Mouse (Mus musculus): ENCODE data around the gene Nek3. TPM values are rescaled to one million over a fixed set of nuclear protein-coding genes. Genes with fewer than 3 reads are reported as not detected.
A peak's percentile ranks its signal among the peaks of the same experiment; 100 is the strongest.

Gene Nek3
- total RNA-seq (2017): 5.9 and 9.5 TPM in 2 replicates

DNA sequence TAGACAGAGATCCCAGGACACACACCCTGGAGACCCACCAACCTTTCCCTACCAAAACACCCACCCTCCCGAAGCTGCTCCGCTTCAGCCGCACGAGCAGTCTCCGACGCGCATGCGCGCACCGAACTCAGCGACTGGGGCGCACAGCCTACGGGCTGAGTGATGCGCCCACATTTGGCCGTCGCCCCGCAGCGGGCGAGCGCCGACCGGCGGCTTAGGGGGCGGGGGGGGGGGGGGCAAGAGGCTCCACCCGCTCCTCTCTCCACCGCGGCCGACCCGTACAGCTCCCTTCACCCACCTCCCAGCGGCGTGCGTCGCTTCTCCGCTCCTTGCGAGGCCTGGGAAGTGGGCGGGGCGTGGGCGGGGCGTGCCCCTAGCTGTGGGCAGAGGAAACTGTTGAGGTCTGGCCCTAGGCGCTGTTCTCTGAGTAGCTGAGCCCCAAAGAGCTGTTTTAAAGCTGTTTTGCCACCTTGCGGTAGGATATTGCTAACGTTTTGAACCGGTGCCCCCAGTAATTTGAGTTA lies at the start of gene Nek3:
Gene Nek3 (minus strand): TSS at position 356 of the 524 bp plus-strand sequence.
- ATAC-seq (ENCODE audit: extremely low read depth, insufficient number of reproducible peaks, low FRiP score, poor library complexity, severe bottlenecking): peak; percentile 96

DNA sequence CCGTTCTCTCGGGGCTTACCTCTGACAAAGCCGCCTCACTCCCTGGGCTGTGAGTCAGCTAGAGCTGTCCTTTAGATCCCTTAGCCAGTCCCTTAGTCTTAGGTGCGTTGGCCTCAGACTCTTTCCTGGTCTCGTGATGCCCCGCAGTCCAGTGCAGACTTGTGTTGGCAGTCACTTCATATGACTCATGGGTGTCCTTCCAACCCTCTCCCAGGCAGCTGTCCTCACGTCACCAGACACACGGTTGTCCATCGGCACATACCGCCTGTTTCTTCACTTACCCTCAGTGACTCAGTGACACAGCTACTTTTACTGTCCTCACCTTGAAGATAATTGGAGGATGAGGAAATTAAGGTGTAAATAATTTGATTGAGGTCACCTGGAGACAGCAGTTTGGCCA lies 48.6 kb upstream of the Nek3 start:
- no peak for ATAC-seq (ENCODE audit: extremely low read depth, insufficient number of reproducible peaks, low FRiP score, poor library complexity, severe bottlenecking)

DNA sequence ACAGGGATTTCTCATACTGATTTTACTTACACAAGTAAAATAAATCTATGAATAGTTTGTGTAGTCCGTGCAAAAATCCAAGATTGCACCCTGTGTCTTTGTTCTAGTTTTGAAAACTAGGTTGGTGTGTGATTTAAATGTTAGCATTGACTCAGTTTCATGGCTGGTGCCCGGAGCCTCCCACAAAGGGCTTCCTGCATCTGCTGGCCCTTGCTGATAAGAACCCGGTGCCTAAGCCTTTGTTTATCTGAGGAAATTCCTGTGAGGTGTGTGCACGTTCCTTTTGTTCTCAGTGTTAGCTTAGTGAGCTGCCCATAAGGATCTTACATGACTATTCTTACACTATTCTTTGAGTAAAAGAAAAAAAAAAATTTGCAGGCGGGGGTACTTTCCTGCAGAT lies 42.8 kb upstream of the Nek3 start:
- ATAC-seq (ENCODE audit: extremely low read depth, insufficient number of reproducible peaks, low FRiP score, poor library complexity, severe bottlenecking): no peak

DNA sequence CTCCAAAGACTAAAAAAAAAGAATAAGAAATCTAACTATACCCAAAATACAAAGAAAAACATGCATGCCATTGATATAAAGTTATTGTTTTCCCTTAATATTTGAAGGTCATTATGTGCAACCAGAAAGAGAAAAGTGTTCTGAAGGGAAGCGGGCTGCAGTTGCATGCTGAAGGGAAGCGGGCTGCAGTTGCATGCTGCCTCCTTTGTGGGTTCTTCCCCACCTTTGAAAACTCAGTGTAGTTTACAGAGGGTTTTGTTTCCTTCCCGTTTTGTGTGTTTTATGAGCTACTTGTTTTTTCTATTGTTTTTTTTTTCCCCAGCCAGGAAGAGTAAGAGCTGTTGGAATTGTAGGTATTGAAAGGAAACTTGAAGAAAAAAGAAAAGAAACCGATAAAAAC lies 41.3 kb upstream of the Nek3 start:
- no peak for ATAC-seq (ENCODE audit: extremely low read depth, insufficient number of reproducible peaks, low FRiP score, poor library complexity, severe bottlenecking)

DNA sequence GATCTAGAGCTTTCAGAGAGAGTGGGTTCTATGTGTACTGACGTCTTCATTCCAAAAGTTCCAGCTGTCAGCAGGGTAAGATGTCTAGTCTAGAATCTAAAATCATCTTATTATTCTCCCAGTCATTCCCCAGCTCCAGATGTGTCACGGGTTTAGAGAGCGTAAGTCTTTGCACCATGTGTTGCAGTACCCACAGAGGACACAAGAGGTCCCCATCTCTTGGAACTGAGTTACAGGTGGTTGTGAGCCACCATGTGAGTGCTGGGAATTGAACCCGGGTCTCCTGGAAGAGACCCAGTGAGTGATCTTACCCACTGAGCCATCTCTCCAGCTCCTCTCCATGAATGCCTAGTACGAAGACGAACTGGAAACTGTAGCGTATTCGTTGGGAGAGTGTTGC lies 33.2 kb upstream of the Nek3 start:
- no peak for ATAC-seq (ENCODE audit: extremely low read depth, insufficient number of reproducible peaks, low FRiP score, poor library complexity, severe bottlenecking)

DNA sequence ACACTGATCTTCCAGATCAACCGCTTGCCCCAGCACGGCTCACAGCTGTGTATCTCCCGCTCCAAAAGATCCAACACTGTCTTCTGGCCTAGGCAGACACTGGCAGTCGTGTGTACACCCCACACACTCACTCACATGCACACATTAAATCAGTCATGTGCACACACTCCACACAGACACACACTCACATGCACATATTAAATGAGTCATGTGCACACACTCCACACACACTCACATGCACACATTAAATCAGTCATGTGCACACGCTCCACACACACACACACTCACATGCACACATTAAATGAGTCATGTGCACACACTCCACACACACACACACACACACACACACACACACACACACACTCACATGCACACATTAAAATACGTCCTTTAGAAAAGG lies 31.7 kb upstream of the Nek3 start:
- ATAC-seq (ENCODE audit: extremely low read depth, insufficient number of reproducible peaks, low FRiP score, poor library complexity, severe bottlenecking): no peak

DNA sequence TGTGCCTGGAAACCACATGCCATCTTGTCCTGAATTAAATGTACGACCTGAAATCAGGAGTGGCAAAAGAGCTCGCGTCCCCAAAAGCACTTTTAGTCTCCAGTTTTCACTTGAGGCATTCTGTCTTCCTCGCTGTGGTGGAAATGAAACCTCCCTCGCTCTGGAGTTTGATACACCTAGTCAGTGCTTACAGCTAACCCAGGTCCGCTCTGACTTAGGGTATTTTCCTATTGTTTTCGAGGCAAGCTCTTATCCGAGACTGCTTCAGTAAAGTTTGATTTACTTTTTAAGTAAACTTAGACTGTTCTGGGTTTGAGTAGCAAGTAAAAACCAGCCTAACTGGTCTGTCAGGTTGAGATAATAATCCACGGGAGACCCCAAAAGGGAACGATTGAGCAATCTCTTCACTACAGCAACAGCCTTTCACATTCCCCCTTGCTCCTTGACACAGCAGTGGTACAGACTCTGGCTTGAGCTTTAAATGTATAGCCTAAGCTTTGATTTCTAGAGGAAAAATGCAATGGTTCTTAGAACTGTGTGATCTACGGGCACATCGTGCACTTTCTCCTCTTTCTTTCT lies 27.3 kb upstream of the Nek3 start:
- ATAC-seq (ENCODE audit: extremely low read depth, insufficient number of reproducible peaks, low FRiP score, poor library complexity, severe bottlenecking): no peak; the same call in 1 of the 2 replicates

DNA sequence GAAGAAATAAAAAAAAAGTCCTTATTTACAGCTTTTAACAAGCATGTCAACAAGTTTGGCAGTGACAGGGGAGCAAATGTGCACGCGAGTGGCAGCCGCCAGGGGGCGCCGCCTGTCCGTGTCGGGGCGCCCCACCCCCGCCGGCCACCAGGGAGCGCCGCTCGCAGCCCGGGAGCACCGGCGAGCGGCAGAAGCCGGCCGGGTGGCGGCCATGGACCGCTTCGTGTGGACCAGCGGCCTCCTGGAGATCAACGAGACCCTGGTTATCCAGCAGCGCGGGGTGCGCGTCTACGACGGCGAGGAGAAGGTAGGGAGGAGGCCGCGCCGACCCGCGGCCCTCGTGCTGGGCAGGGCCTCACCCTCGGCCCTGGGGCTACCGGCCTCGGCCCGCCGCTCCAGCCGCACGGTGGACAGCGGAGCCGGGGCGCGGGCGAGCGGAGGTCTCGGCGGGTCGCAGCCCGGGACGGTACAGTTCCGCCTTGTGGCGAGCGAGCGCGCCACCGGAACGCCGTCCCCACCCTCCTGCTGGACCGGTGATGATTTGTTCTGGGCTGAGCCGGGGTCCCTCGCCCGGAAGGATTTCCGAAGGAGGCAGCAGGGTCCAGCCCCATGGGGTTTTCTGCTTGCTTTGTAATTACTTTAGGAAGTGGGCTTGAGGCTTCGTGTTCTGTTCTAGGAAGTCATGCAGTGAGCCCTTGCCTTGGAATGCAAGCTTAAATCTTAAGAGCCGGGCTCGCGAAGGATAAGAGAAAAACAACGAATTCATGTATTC lies 26.6 kb upstream of the Nek3 start, which contains the start of gene Vps36:
Gene Vps36 (plus strand): TSS at position 150 of the 772 bp plus-strand sequence.
- ATAC-seq (ENCODE audit: extremely low read depth, insufficient number of reproducible peaks, low FRiP score, poor library complexity, severe bottlenecking): peak; percentile 81

DNA sequence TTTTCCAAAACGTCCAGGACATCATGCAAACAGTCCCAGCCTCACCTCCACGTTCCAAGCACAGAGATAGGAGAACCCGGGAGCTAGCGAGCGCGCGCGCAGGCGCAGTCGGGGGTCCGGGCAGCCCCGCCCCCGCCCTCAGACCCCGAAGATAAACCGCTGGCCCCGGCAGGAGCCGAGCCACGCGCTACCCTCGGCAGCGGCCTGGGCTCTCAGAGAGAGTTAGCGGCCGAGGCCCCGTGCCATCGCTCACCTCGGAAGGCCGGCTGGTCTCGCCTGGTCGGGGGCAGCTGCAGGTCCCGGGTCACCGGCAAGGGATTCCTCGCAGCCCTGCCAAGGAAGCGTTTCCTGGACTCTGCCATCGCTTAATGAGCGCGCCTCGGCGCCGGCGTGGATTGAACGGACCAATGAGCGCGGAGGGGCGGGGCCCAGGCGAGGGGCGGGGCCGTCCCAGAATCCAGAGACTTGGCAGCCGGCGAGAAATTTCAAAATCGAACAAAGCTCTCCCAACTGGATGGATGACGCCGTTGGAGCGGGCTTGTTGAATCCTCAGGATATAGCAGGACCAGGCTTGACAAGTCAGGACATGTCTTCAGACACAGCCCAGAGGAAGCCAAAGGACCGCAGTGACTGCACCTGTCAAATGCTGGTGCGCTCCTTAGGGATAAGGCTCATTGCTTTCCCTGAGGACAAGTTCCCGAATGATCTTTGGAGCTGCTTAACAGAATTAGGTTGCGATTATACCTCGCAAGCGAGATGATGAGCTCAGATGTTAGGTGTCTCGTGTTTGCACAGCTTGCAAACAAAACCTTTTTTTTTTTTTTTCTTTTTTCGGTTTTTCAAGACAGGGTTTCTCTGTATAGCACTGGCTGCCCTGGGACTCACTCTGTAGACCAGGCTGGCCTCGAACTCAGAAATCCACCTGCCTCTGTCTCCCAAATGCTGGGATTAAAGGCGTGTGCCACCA lies 19.5 kb upstream of the Nek3 start, which contains the start of gene Ckap2:
Gene Ckap2 (minus strand): TSS at position 389 of the 967 bp plus-strand sequence.
- peak; percentile 71 for ATAC-seq (ENCODE audit: extremely low read depth, insufficient number of reproducible peaks, low FRiP score, poor library complexity, severe bottlenecking)

DNA sequence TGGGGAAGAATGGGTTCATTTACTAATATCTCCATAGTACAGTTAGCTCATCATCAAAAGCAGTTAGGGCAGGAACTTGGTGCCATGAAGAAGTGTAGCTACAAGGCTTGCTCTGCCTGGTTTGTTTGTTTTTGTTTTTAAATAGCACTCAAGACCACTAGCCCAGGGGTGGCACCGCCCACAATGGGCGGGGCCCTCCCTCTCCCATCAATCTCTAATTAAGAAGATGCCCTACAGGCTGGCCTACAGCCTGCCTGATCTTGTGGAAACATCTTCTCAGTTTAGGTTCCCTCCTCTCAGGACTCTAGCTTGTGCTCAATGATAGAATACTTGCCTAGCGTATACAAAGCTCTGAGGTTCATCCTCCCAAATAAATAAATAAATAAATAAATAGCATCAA lies 18.6 kb upstream of the Nek3 start:
- ATAC-seq (ENCODE audit: extremely low read depth, insufficient number of reproducible peaks, low FRiP score, poor library complexity, severe bottlenecking): no peak

DNA sequence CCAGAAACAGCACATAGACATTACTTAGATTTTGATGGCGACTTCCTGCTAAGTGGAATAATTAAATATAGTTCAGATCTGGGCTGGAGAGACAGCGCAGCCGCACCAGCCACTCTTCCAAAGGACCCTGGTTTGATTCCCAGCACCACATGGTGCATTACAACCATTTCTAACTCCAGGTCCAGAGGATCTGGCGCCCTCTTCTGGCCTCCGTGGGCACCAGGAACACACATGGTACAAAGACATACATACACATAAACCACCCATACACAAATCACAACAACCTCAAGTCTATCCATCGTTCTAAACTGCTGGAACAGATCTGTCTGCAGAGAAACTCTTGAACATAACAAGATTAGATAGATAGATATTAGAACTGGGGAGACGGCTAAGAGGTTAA lies 9.7 kb upstream of the Nek3 start:
- ATAC-seq (ENCODE audit: extremely low read depth, insufficient number of reproducible peaks, low FRiP score, poor library complexity, severe bottlenecking): no peak

DNA sequence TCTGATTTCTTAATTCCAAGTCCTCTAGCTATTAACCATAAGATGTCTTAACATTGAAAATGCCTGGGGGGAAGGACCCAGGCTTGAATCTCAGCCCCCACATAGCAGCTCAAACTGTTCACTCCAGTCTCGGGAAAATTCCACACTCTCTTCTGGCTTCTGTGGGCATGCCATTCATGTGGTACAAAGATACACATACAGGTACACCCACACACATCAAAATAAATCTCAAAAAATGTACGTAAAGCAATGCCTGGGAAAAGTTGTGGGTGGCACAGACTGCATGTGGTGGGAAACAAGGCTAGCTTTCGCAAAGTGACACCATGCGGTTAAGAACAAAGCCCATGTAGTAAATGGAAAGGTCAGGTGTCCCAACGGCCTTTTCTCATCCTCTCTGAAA lies 2.9 kb upstream of the Nek3 start:
- ATAC-seq (ENCODE audit: extremely low read depth, insufficient number of reproducible peaks, low FRiP score, poor library complexity, severe bottlenecking): no peak

DNA sequence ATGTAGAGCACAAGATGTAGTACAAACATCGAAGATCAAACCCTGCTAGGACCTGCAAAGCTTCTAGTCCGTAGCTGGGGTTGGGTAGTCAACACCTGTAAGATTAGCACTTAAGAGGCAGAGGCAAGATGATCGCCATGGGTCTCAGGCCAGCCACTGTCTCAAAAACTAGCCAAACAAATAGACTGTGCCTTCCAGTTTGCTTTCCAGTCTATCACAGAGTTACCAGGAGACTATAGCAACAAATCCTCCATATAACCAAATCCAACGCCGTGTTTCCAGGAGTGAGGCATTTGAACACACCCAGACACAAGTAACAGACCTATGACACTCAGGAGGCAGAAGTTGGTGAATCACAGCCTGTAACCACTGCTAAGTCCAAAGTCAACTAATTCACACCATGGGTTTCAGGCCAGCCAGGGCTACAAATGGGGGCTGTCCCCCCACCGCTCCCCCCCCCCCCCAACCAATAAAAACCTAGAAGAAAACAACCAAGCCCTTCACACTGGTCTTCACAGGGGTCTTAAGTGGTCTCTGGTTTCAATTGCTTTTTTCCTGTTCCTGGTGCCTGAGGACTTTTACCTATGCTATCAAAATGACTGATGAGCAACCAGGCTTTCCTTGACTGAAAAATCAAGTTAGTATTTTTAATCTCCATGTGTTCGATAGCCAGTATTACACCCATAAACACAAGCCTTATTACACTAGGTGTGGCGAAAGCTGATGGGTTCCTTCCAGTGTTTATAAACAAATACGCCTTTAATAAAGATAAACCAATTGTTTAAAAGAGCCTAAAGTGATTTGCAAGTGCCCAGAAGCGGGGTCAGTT lies 770 bp downstream of the Nek3 start:
- ATAC-seq (ENCODE audit: extremely low read depth, insufficient number of reproducible peaks, low FRiP score, poor library complexity, severe bottlenecking): no peak

DNA sequence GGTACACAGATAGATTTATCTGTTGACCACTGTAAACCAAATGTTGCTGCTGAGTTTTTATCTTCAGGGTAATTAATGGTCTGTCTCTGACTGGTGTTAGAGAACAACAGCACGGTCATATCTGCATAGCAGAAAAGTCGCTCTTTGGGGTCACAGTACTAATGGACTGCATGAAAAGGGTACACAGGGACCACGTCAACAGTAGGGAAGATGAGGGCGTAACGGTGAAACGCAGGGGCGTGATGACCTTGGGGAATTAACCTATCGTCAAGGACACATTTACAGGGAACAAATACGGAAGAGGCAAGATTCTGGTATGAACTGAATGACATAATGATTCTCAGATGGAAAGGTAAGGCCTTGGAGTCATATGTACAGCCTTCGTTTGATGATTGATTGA lies 1.8 kb downstream of the Nek3 start:
- ATAC-seq (ENCODE audit: extremely low read depth, insufficient number of reproducible peaks, low FRiP score, poor library complexity, severe bottlenecking): no peak

DNA sequence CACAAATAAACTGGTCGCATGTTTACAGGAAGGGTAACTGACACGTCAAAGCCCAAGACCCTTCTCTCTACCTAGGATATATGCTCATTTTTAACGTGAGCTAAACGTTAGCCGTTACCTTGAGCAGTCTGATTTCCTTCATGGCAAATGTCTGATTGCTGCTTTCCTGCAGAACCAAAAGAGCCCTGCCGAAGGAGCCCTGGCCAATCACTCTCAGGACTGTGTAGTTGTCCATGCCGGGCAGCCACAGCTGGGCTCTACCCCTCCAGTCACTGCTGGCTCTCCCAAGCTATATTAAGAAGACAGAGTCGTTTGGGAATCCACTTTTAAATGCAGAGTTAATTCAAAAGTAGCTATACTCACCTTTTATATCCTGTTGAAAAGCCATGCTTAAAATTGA lies 4.0 kb downstream of the Nek3 start:
- no peak for ATAC-seq (ENCODE audit: extremely low read depth, insufficient number of reproducible peaks, low FRiP score, poor library complexity, severe bottlenecking)

DNA sequence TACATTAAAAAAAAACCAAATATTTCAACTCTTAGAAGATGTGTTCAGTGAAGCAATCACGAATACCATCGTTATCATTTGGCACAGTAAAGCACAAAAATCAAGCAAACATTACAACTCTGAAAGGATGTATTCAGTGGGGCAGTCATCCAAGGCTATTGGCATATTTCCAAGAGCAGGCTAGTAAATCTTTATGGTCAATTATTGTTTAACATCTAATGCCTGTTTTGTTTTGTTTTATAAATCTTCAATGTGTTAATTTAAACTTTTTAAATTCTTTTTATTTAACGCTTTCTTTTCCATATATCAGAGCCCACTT lies 15.9 kb downstream of the Nek3 start:
- no peak for ATAC-seq (ENCODE audit: extremely low read depth, insufficient number of reproducible peaks, low FRiP score, poor library complexity, severe bottlenecking)

DNA sequence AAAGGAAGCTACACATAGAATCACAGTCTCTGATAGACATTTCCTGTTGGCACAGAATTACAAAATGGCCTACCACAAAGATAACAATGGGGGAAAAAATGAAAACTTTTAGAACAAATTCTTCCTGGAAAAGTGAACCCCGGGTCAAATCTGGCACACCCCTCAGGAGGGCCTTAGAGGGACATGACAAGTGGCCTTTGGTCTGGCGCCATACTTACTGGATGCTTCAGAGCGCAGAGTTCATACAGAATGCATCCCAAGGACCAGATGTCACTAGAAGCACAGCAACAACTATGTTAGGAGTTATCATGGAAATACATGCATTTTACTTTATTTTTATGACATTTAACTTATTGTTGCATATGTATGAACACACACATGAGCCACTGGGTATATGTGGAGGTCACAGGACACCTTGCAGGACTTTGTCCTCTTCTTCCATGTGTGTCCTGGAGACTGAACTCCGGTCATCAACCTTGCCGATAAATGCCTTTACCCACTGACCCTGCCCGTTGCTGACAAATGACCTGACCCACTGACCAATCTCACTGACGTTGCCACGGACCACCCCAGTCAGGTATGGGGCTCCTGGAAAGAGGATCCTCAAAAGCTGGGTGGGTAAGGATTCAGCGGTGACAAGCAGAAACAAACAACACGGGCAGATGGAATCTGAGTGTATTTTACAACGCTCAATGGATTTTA lies 16.4 kb downstream of the Nek3 start:
- ATAC-seq (ENCODE audit: extremely low read depth, insufficient number of reproducible peaks, low FRiP score, poor library complexity, severe bottlenecking): no peak

DNA sequence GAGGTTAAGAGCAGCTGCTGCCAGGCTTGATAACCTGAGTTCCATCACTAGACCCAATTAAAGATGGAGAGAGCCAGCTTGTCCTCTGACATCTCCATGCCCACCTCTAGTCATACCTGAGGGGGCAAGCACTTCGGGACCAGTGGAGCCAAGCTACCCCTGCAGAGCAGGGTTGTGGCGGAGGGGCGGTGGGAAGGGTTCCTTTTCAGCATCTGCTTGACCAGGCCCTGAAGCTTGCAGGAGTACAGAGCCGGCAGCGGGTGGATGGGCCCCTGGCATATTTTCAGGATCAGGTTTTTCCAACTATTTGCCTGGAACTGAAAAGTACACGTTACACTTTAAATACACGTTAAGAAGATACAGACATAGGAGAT lies 17.9 kb downstream of the Nek3 start:
- no peak for ATAC-seq (ENCODE audit: extremely low read depth, insufficient number of reproducible peaks, low FRiP score, poor library complexity, severe bottlenecking)

Data from neutrophil, adult 5-6 weeks (primary cell).